Mouse (Mus musculus): ENCODE results near the gene Ddost. TPM values are rescaled to one million over a fixed set of nuclear protein-coding genes. Genes with fewer than 3 reads are reported as not detected.
A peak's percentile ranks its signal among the peaks of the same experiment; 100 is the strongest.

Ddost gene
- total RNA-seq (2014; rRNA removed) (232 and 241 TPM in 2 replicates), polyA plus RNA-seq (2015; fragmentation: Nextera tagmentation; extraction: Ambion mirVana) (216 and 218 TPM in 2 replicates)

DNA sequence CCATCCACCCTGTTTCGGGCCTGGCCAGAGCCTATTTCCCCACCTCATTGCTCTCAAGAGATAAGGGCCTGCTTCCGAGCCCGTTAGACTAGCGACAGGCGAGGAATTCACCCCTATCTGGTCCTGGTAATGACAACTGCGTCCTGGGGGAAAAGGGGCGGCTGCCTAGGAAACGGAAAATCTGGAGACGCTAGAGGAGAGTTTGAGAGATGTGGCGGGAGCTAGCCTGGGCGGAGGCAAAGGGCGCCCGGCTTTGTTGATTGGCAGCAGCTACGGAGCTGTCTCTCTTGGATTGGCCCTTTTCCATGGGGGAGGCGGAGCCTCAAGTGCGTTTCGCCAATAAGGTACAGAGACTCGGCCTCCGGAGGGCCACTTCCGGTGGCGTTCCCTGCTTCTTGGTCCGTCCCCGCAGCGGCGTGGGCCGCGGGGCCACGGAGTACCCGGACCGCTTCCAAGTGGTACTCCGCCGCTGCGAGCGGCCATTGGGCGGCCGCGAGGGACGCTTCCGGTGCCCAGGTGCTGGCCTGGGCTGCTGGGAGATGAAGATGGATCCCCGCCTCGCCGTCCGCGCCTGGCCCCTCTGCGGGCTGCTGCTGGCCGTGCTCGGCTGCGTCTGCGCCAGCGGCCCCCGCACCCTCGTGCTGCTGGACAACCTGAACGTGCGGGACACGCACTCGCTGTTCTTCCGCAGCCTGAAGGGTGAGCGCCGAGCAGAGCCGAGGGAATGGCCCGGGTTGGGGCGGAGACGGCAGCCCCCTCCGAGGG is at the start of gene Ddost:
Gene Ddost, plus strand, starts transcription at position 391 of the 765 bp plus-strand sequence.
- H3K27ac ChIP-seq, result peak within 1 kb of the TSS; percentile 83
- H3K4me2 ChIP-seq (ENCODE audit: low read depth, low read length), result peak within 1 kb of the TSS; percentile 93
- under 1% methylated on average over 56 of the region's 64 CpGs for WGBS
- no peaks in the 10 kb centered on the region for H3K9me3 ChIP-seq (ENCODE audit: low read length)
- peak within 1 kb of the TSS; percentile 85 for H3K9ac ChIP-seq (replicated peaks; ENCODE audit: low read length)
- no peak for TF ChIP-seq CTCF (IDR thresholded peaks at IDR 0.05; ENCODE audit: low read depth)
- DNase-seq (ENCODE audit: low spot score), result peak; percentile 100
- H3K27me3 ChIP-seq (ENCODE audit: insufficient read depth, low read length), result no peaks in the 10 kb centered on the region
- 0 out of 2 replicates have a peak, but pooled peaks cover 5% of the 10 kb centered on the region for H3K36me3 ChIP-seq (ENCODE audit: insufficient read depth, low read length)
- H3K4me3 ChIP-seq (ENCODE audit: low read length), result peak within 1 kb of the TSS; percentile 99
- peak; percentile 98 for ATAC-seq
- H3K4me1 ChIP-seq (ENCODE audit: insufficient read depth, low read length), result peaks cover 10% of the 10 kb centered on the region

DNA sequence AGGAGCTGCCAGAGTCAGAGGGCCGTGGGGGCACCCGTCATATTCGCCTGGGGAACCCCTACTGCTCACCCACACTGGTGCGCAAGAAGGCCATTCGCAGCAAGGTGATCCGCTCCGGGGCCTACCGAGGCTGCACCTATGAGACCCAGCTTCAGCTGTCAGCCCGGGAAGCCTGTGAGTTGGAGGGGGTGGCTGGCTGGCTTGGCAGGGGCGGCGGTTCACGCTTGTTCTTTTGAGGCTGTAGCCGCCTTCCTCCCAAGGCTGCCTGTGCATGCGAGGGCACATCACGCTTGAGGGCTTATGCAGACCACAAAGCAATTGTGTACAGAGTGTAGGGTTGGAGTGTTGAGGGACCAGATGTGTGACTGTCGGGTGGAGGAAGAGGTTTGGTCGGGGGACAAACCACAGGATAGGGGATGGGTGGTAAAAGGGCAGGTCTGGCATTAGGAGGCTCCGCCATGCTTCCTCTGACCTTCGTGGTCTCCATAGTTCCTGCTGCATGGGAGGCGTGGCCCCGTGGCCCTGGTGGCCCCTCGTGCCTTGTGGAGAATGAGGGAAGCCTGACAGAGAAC is 47.3 kb upstream of the Ddost start:
- ATAC-seq, result no peak
- Histone ChIP-seq H3K4me2 (ENCODE audit: low read depth, low read length) (no peak overlapping the region), H3K4me1 (ENCODE audit: insufficient read depth, low read length) (peaks cover 6% of the 10 kb centered on the region; the same call in 1 of the 2 replicates), H3K9ac (replicated peaks; ENCODE audit: low read length) (no peak overlapping the region), H3K27me3 (ENCODE audit: insufficient read depth, low read length) (no peaks in the 10 kb centered on the region), H3K27ac (no peak overlapping the region), H3K4me3 (ENCODE audit: low read length) (no peak overlapping the region), H3K9me3 (ENCODE audit: low read length) (no peaks in the 10 kb centered on the region), H3K36me3 (ENCODE audit: insufficient read depth, low read length) (no peaks in the 10 kb centered on the region)
- 80% methylated on average over 22 of the region's 22 CpGs for WGBS
- TF ChIP-seq CTCF (IDR thresholded peaks at IDR 0.05; ENCODE audit: low read depth), result no peak
- no peak for DNase-seq (ENCODE audit: low spot score)

DNA sequence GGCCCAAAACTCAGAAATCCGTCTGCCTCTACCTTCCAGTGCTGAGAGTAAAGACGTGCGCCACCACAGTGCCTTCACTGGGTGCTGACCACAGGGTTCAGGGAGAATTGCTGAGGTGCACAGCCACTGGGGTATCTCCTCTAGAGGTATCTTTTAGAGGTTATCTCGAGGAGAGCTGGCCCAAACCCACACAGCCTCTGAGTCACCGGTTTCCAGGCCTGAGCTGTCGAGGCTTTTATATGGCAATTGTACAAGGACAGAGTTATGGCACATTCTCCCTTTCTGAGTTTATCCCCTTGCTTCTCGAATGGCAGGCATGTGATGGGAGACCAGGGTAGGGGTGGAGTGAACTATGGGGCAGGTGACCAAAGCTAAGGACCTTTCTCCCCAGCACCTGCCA is 45.9 kb upstream of the Ddost start:
- TF ChIP-seq CTCF (IDR thresholded peaks at IDR 0.05; ENCODE audit: low read depth), result no peak
- Histone ChIP-seq H3K4me3 (ENCODE audit: low read length) (no peak overlapping the region), H3K27me3 (ENCODE audit: insufficient read depth, low read length) (no peaks in the 10 kb centered on the region), H3K27ac (no peak overlapping the region), H3K4me1 (ENCODE audit: insufficient read depth, low read length) (peaks cover 8% of the 10 kb centered on the region; the same call in 1 of the 2 replicates), H3K9ac (replicated peaks; ENCODE audit: low read length) (no peak overlapping the region), H3K4me2 (ENCODE audit: low read depth, low read length) (no peak overlapping the region), H3K36me3 (ENCODE audit: insufficient read depth, low read length) (no peaks in the 10 kb centered on the region), H3K9me3 (ENCODE audit: low read length) (no peaks in the 10 kb centered on the region)
- WGBS, result 86% methylated on average over 7 of the region's 7 CpGs
- DNase-seq (ENCODE audit: low spot score), result no peak
- no peak for ATAC-seq

DNA sequence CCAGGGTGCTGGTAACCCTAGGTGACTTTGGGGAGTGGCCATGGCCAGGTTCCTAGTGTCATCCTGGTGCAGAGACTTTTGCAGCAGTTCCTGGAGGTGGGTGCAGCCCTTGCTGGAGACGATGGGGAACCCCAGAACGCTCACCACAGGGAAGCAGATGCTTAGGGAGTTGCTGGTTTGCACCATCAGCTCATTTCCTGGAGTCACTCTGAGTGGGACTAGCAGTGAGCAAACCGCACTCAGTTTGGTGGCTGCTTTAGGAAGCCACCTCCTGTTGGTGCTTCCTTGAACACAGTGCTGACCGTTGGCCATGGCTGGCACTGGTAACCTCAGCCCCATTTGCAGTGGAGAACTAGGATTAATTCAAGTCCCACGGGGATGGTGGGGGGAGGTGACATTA is 45.0 kb upstream of the Ddost start:
- H3K4me3 ChIP-seq (ENCODE audit: low read length), result no peak overlapping the region
- H3K4me2 ChIP-seq (ENCODE audit: low read depth, low read length), result no peak overlapping the region
- H3K4me1 ChIP-seq (ENCODE audit: insufficient read depth, low read length), result peaks cover 8% of the 10 kb centered on the region; the same call in 1 of the 2 replicates
- H3K9ac ChIP-seq (replicated peaks; ENCODE audit: low read length), result no peak overlapping the region
- no peak for TF ChIP-seq CTCF (IDR thresholded peaks at IDR 0.05; ENCODE audit: low read depth)
- ATAC-seq, result no peak
- H3K36me3 ChIP-seq (ENCODE audit: insufficient read depth, low read length), result no peaks in the 10 kb centered on the region
- no peak overlapping the region for H3K27ac ChIP-seq
- H3K27me3 ChIP-seq (ENCODE audit: insufficient read depth, low read length), result no peaks in the 10 kb centered on the region
- no peaks in the 10 kb centered on the region for H3K9me3 ChIP-seq (ENCODE audit: low read length)
- 93% methylated on average over 5 of the region's 5 CpGs for WGBS
- no peak for DNase-seq (ENCODE audit: low spot score)

DNA sequence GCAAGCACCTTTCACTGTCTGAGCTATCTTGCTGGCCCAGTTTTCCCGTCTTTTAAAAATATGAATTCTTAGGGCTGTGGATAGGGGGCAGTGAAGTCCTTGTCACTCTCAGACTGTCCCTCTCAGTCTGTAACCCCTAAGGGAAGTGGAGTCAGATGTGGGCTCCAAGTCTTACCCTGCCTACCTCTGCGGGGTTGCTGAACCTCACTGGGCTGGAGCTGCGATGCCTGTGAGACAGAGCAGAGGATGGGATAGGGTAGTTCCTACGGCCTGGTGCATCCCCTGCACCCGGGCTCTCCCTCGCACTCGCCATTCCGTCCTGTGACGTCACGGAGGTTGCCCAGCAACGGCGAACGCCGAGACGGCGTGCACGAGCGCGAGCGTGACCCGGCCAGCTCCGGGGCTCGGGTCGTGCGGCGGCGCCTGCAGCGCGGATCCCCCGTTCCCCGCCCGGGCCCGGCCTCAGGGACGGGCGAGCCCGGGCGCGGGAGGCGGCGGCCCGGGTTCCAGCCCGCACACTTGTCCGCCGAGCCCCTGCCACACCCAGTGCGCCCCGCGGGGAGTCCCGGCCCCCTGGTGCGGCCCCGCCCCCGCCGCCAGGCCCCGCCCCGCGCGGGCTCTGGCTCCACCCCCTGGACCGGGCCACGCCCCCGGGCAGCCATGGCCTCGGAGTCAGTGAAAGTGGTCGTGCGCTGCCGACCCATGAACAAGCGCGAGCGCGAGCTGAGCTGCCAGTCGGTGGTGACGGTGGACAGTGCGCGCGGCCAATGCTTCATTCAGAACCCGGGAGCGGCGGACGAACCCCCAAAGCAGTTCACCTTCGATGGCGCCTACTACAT is 42.5 kb upstream of the Ddost start:
- H3K4me1 ChIP-seq (ENCODE audit: insufficient read depth, low read length), result peaks cover 8% of the 10 kb centered on the region; the same call in 1 of the 2 replicates
- H3K4me2 ChIP-seq (ENCODE audit: low read depth, low read length), result peak overlapping the region; percentile 80
- peak; percentile 94 for ATAC-seq
- TF ChIP-seq CTCF (IDR thresholded peaks at IDR 0.05; ENCODE audit: low read depth), result peak; percentile 66
- no peaks in the 10 kb centered on the region for H3K27me3 ChIP-seq (ENCODE audit: insufficient read depth, low read length)
- H3K4me3 ChIP-seq (ENCODE audit: low read length), result peak overlapping the region; percentile 66
- no peaks in the 10 kb centered on the region for H3K9me3 ChIP-seq (ENCODE audit: low read length)
- peak overlapping the region; percentile 58 for H3K9ac ChIP-seq (replicated peaks; ENCODE audit: low read length)
- H3K36me3 ChIP-seq (ENCODE audit: insufficient read depth, low read length), result no peaks in the 10 kb centered on the region
- DNase-seq (ENCODE audit: low spot score), result peak; percentile 93
- peak overlapping the region; percentile 65; the same call in 1 of the 2 replicates for H3K27ac ChIP-seq
- WGBS, result 1% methylated on average over 65 of the region's 78 CpGs

DNA sequence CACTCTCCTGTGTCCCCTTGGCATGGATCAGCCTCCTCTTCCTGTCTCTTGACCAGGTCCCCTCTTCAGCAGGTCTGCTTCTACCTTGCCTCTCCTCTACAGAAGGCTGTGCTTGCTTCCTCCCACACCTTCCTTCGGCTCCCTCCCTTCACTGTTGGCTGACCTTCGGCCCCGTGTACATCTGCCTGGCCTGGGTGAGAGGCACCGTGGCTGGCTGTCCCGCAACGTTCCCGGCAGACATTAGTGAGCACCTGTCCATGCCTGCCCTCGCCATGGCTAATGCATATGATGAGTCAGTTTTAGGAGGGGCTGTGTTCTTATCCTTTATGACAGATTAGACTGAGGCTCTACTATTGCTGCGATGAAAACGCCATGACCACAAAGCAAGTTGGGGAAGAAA is 36.7 kb upstream of the Ddost start:
- Histone ChIP-seq H3K36me3 (ENCODE audit: insufficient read depth, low read length) (no peaks in the 10 kb centered on the region), H3K27ac (no peak overlapping the region), H3K4me1 (ENCODE audit: insufficient read depth, low read length) (peaks cover 9% of the 10 kb centered on the region), H3K4me2 (ENCODE audit: low read depth, low read length) (no peak overlapping the region), H3K27me3 (ENCODE audit: insufficient read depth, low read length) (no peaks in the 10 kb centered on the region), H3K9ac (replicated peaks; ENCODE audit: low read length) (no peak overlapping the region), H3K4me3 (ENCODE audit: low read length) (no peak overlapping the region), H3K9me3 (ENCODE audit: low read length) (no peaks in the 10 kb centered on the region)
- no peak for DNase-seq (ENCODE audit: low spot score)
- WGBS, result 92% methylated on average over 10 of the region's 10 CpGs
- TF ChIP-seq CTCF (IDR thresholded peaks at IDR 0.05; ENCODE audit: low read depth), result no peak
- ATAC-seq, result no peak
